Mouse (Mus musculus) cortical plate, adult 2 months (tissue): Measurements from ENCODE around the gene Rtbdn.

ENCODE experiments used
- CTCF ChIP-seq: fragments of 200-500 bp; IDR thresholded peaks from 2 replicates; pipeline ENCODE4 v1.5.1; 2011; ENCODE audit warnings: mild to moderate bottlenecking, control low read depth, low read length; ENCODE audit not compliant: insufficient read depth; ENCODE audit errors: extremely low read depth
- POLR2A ChIP-seq: fragments of 200-500 bp; IDR thresholded peaks from 2 replicates; pipeline ENCODE4 v1.6.1; 2011; ENCODE audit warnings: mild to moderate bottlenecking, low read length, control low read depth; ENCODE audit not compliant: insufficient read depth; ENCODE audit errors: extremely low read depth

- TF ChIP-seq POLR2A, result no peak
- no peak for TF ChIP-seq CTCF
Measured at GRCm38 (mm10) chr8:84987903-84988302, 41.1 kb downstream of the Rtbdn start.
